Mouse (Mus musculus) central nervous system, embryonic 18 days (tissue): ENCODE data around the gene Vmn2r111. TPM values are rescaled to one million over a fixed set of nuclear protein-coding genes. Genes with fewer than 3 reads are reported as not detected.

ENCODE experiments used
- polyA plus RNA-seq: library from polyadenylated mRNA; depleted of rRNA; stranded (reverse); fragments of >200 nt; gene quantifications from 2 replicates; pipeline ENCODE4 v1.2.3, GENCODE M21; 2012; rRNA removed

Vmn2r111 gene
- not detected in 2 replicates for polyA plus RNA-seq

DNA sequence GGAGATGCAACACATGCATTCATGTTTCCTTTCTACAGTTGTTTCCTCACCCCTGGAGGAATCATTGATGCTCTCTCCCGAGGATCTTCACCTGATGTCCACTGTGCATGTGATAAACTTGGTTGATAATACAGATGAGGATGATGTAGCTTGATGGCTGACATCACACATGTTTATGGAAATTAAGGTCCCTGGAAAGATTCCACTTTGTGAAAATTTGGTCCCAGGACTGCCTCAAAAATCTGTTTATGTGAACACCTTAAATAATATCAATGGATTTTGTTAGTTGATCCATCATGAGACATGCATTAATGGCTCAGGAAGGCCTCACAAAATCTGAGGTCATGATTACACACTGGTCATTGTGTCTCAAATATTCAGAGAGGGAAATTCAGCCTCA, at the start of gene Vmn2r111:
Vmn2r111 (minus strand) TSS at position 101 of the 400 bp plus-strand sequence.

DNA sequence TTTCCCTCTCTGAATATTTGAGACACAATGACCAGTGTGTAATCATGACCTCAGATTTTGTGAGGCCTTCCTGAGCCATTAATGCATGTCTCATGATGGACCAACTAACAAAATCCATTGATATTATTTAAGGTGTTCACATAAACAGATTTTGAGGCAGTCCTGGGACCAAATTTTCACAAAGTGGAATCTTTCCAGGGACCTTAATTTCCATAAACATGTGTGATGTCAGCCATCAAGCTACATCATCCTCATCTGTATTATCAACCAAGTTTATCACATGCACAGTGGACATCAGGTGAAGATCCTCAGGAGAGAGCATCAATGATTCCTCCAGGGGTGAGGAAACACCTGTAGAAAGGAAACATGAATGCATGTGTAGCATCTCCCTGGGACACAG, 27.4 kb upstream of the Vmn2r111 start, which contains the start of gene Vmn2r112:
Vmn2r112 (plus strand) TSS at position 301 of the 400 bp plus-strand sequence.

Other genes starting within 250 kb of the Vmn2r111 start
- gene Zfp944, start 212.1 kb downstream of the Vmn2r111 start, polyA plus RNA-seq = 10.5 and 12.3 TPM in 2 replicates
- gene Zfp758, start 212.0 kb downstream of the Vmn2r111 start, polyA plus RNA-seq = 3.0 and 3.1 TPM in 2 replicates
- 28.0 and 29.0 TPM in 2 replicates for gene Zfp946, start 149.3 kb downstream of the Vmn2r111 start, polyA plus RNA-seq
- gene Vmn2r112, start 27.5 kb upstream of the Vmn2r111 start, polyA plus RNA-seq = not detected in 2 replicates